Mouse (Mus musculus) urinary bladder, postnatal 36 days (tissue): ENCODE results near the gene 1600014C10Rik.

Experiments
- DNase-seq, 2 experiments: peaks; one replicate each; pipeline ENCODE4 v3.0.0; 2022; ENCODE audit warnings: low spot score in 2 of 2, mixed read lengths in 1 of 2

Gene 1600014C10Rik

GRCm38 (mm10) chr7:38182962-38183687, at the start of gene 1600014C10Rik:
1600014C10Rik (plus strand) TSS chr7:38183217.
- DNase-seq, result peak in 1 of 2 experiments; percentile 21

GRCm38 (mm10) chr7:38134471-38134870, 48.5 kb upstream of the 1600014C10Rik start:
- no peak for DNase-seq

- DNase-seq, result no peak
Measured at GRCm38 (mm10) chr7:38140324-38140723, 42.7 kb upstream of the 1600014C10Rik start.

GRCm38 (mm10) chr7:38141747-38142545, 41.1 kb upstream of the 1600014C10Rik start:
- peak; percentile 73 to 80 for DNase-seq

GRCm38 (mm10) chr7:38147477-38147876, 35.5 kb upstream of the 1600014C10Rik start:
- DNase-seq, result no peak

- DNase-seq, result no peak
Measured at GRCm38 (mm10) chr7:38151706-38152312, 31.2 kb upstream of the 1600014C10Rik start.

- DNase-seq, result no peak
Measured at GRCm38 (mm10) chr7:38152571-38152970, 30.4 kb upstream of the 1600014C10Rik start.

- no peak for DNase-seq
Measured at GRCm38 (mm10) chr7:38155829-38156228, 27.2 kb upstream of the 1600014C10Rik start.

- DNase-seq, result no peak
Measured at GRCm38 (mm10) chr7:38158764-38159458, 24.1 kb upstream of the 1600014C10Rik start.

GRCm38 (mm10) chr7:38161438-38161837, 21.6 kb upstream of the 1600014C10Rik start:
- no peak for DNase-seq

- no peak for DNase-seq
Measured at GRCm38 (mm10) chr7:38163433-38164050, 19.5 kb upstream of the 1600014C10Rik start.

GRCm38 (mm10) chr7:38166930-38167645, 15.9 kb upstream of the 1600014C10Rik start:
- no peak for DNase-seq

- DNase-seq, result peak in 1 of 2 experiments; percentile 33
Measured at GRCm38 (mm10) chr7:38167724-38168141, 15.3 kb upstream of the 1600014C10Rik start.

GRCm38 (mm10) chr7:38173871-38174270, 9.1 kb upstream of the 1600014C10Rik start:
- no peak for DNase-seq

GRCm38 (mm10) chr7:38174321-38175148, 8.5 kb upstream of the 1600014C10Rik start:
- no peak for DNase-seq

GRCm38 (mm10) chr7:38176056-38176455, 7.0 kb upstream of the 1600014C10Rik start:
- no peak for DNase-seq

- DNase-seq, result no peak
Measured at GRCm38 (mm10) chr7:38179896-38180295, 3.1 kb upstream of the 1600014C10Rik start.

GRCm38 (mm10) chr7:38181366-38181765, 1.7 kb upstream of the 1600014C10Rik start:
- DNase-seq, result no peak

GRCm38 (mm10) chr7:38182596-38182961, 438 bp upstream of the 1600014C10Rik start:
- DNase-seq, result peak; percentile 78 to 87
